Mouse (Mus musculus): ENCODE data around the gene Elob.

Elob gene

GRCm38 (mm10) chr17:23829064-23829619, at the start of gene Elob:
TSS of gene Elob (minus strand) at chr17:23829136.
- peak; percentile 82 for DNase-seq

GRCm38 (mm10) chr17:23877166-23877565, 48.2 kb upstream of the Elob start:
- no peak for DNase-seq

GRCm38 (mm10) chr17:23876741-23877140, 47.8 kb upstream of the Elob start:
- no peak for DNase-seq

GRCm38 (mm10) chr17:23873884-23874856, 45.2 kb upstream of the Elob start:
- DNase-seq, result peak; percentile 48

- DNase-seq, result no peak
These were observed 39.6 kb upstream of the Elob start for GRCm38 (mm10) chr17:23868513-23868912.

GRCm38 (mm10) chr17:23867756-23868155, 38.8 kb upstream of the Elob start, which contains the start of gene Prss21:
TSS of gene Prss21 (plus strand) at chr17:23868056.
- DNase-seq, result no peak

GRCm38 (mm10) chr17:23862926-23863325, 34.0 kb upstream of the Elob start:
- DNase-seq, result no peak

- no peak for DNase-seq
These were observed 29.0 kb upstream of the Elob start for GRCm38 (mm10) chr17:23857913-23858312.

GRCm38 (mm10) chr17:23857193-23857592, 28.3 kb upstream of the Elob start:
- no peak for DNase-seq

GRCm38 (mm10) chr17:23854229-23854765, 25.4 kb upstream of the Elob start:
- no peak for DNase-seq

- no peak for DNase-seq
These were observed 24.4 kb upstream of the Elob start for GRCm38 (mm10) chr17:23853292-23853691.

- DNase-seq, result peak; percentile 44
These were observed 22.2 kb upstream of the Elob start for GRCm38 (mm10) chr17:23850853-23851749.

GRCm38 (mm10) chr17:23850028-23850427, 21.1 kb upstream of the Elob start:
- DNase-seq, result no peak

- peak; percentile 64 for DNase-seq
These were observed 14.9 kb upstream of the Elob start, which contains the start of the genes Prss32 and Prss41 for GRCm38 (mm10) chr17:23843812-23844273. TSS of gene Prss32 (plus strand) at chr17:23843855. TSS of gene Prss41 (minus strand) at chr17:23844172.

GRCm38 (mm10) chr17:23843141-23843811, 14.3 kb upstream of the Elob start:
- DNase-seq, result no peak

GRCm38 (mm10) chr17:23841145-23841544, 12.2 kb upstream of the Elob start:
- DNase-seq, result peak; percentile 65

- DNase-seq, result no peak
These were observed 7.2 kb upstream of the Elob start, which contains the start of gene Prss33 for GRCm38 (mm10) chr17:23836006-23836575. TSS of gene Prss33 (minus strand) at chr17:23836056.

- no peak for DNase-seq
These were observed 2.3 kb upstream of the Elob start for GRCm38 (mm10) chr17:23831201-23831600.

GRCm38 (mm10) chr17:23828271-23829001, 500 bp downstream of the Elob start:
- peak; percentile 59 for DNase-seq

- no peak for DNase-seq
These were observed 3.3 kb downstream of the Elob start for GRCm38 (mm10) chr17:23825591-23825990.

- DNase-seq, result no peak
These were observed 5.3 kb downstream of the Elob start for GRCm38 (mm10) chr17:23823614-23824013.

Measured in cerebellum, adult 8-10 months (tissue).